Mouse (Mus musculus) CH12.LX (cell line): ENCODE data around the gene Cyp39a1.

Source experiments
- BHLHE40 ChIP-seq: IDR thresholded peaks from 2 replicates; pipeline ENCODE4 v1.6.1; 2011; ENCODE audit warnings: mild to moderate bottlenecking, low read depth, low read length, improper control_type of control experiment
- CTCF ChIP-seq, 2 experiments: IDR thresholded peaks in 1 of 2; conservative IDR thresholded peaks in 1 of 2; 2 replicates each; pipeline ENCODE4 v1.5.1; 2011 to 2012; ENCODE audit warnings: low read depth in 2 of 2, low read length in 2 of 2, improper control_type of control experiment in 1 of 2, inconsistent platforms in 1 of 2, mild to moderate bottlenecking in 1 of 2, moderate library complexity in 1 of 2
- ETS1 ChIP-seq: conservative IDR thresholded peaks from 2 replicates; pipeline ENCODE4 v1.6.1; 2012; ENCODE audit warnings: low read depth, mild to moderate bottlenecking, inconsistent platforms, low read length, improper control_type of control experiment, moderate library complexity
- JUND ChIP-seq: conservative IDR thresholded peaks from 2 replicates; pipeline ENCODE4 v1.6.1; 2011; ENCODE audit warnings: low read depth, low read length, improper control_type of control experiment
- KAT2A ChIP-seq: IDR thresholded peaks from 2 replicates; pipeline ENCODE4 v1.6.1; 2012; ENCODE audit warnings: low read length, improper control_type of control experiment, inconsistent platforms; ENCODE audit not compliant: insufficient replicate concordance
- NELFE ChIP-seq: IDR thresholded peaks from 2 replicates; pipeline ENCODE4 v1.6.1; 2011; ENCODE audit warnings: low read depth, low read length, improper control_type of control experiment
- PAX5 ChIP-seq: IDR thresholded peaks from 2 replicates; pipeline ENCODE4 v1.6.1; 2012; ENCODE audit warnings: low read length, inconsistent platforms, mixed read lengths
- TCF12 ChIP-seq: IDR thresholded peaks from 2 replicates; pipeline ENCODE4 v1.6.1; 2014; ENCODE audit warnings: low read depth, mild to moderate bottlenecking, inconsistent platforms, low read length, improper control_type of control experiment
- ZC3H11A ChIP-seq: IDR thresholded peaks from 2 replicates; pipeline ENCODE4 v1.6.1; 2012; ENCODE audit warnings: low read depth, mild to moderate bottlenecking, inconsistent platforms, low read length, improper control_type of control experiment
- ZMIZ1 ChIP-seq: IDR thresholded peaks from 2 replicates; pipeline ENCODE4 v1.6.1; 2012; ENCODE audit warnings: low read depth, mild to moderate bottlenecking, inconsistent platforms, low read length, improper control_type of control experiment
- ZNF384 ChIP-seq: IDR thresholded peaks from 2 replicates; pipeline ENCODE4 v1.6.1; 2012; ENCODE audit warnings: low read depth, low read length, improper control_type of control experiment, inconsistent platforms

DNA sequence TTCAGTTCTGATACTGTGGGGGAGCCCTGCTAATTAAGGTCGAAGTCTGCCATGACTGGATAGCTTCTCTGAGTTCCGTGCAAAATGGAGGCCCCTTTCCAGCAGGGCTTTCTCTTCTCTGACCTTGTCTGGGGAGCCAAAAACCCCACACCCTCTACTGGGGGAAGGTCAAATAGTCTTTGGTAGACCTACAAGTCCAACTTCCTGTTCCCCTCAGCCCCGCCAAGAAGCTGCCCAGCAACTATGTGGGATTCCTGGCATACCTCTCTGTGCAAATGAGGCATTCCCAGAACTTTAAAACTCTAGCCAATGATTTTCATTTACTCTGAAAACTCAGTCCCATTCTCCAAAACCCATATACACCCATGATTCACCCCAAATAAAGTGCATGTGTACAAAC lies 52.2 kb downstream of the Cyp39a1 start:
- TF ChIP-seq KAT2A (no peak), BHLHE40 (no peak), PAX5 (no peak), TCF12 (no peak), NELFE (no peak), CTCF (conservative IDR thresholded peaks at IDR 0.05 in 1 of 2, IDR thresholded peaks at IDR 0.05 in 1 of 2; ENCODE audit: low read depth in 2 of 2, low read length in 2 of 2) (no peak), ZMIZ1 (no peak), ZNF384 (no peak), ETS1 (no peak), ZC3H11A (no peak), JUND (no peak)
